Mouse (Mus musculus): ENCODE results near the gene Ccna1. TPM values are rescaled to one million over a fixed set of nuclear protein-coding genes. Genes with fewer than 3 reads are reported as not detected.

Ccna1 gene
- 1.9 and 3.0 TPM in 2 replicates for polyA plus RNA-seq (2015; fragmentation: Nextera tagmentation; extraction: Ambion mirVana)

- Histone ChIP-seq H3K9me3 (no peaks in the 10 kb centered on the region), H3K9ac (replicated peaks) (peak within 1 kb of the TSS; percentile 61), H3K27me3 (no peaks in the 10 kb centered on the region), H3K4me3 (peak within 1 kb of the TSS; percentile 79), H3K36me3 (no peaks in the 10 kb centered on the region), H3K27ac (replicated peaks) (no peak within 1 kb of the TSS), H3K4me2 (replicated peaks) (peak within 1 kb of the TSS; percentile 99), H3K4me1 (peaks cover 12% of the 10 kb centered on the region)
- ATAC-seq (replicated peaks), result peak; percentile 94
- WGBS, result under 1% methylated on average over 71 of the region's 73 CpGs
These were observed at the start of gene Ccna1 for GRCm38 (mm10) chr3:55055038-55055746. TSS of gene Ccna1 (minus strand) at chr3:55055501.

- Histone ChIP-seq H3K36me3 (no peaks in the 10 kb centered on the region), H3K4me3 (no peak overlapping the region)
- no peak for ATAC-seq (replicated peaks)
These were observed 45.8 kb upstream of the Ccna1 start for GRCm38 (mm10) chr3:55101092-55101491.

GRCm38 (mm10) chr3:55098990-55099389, 43.7 kb upstream of the Ccna1 start:
- ATAC-seq (replicated peaks), result no peak
- H3K27me3 ChIP-seq, result no peaks in the 10 kb centered on the region
- no peak overlapping the region for H3K4me2 ChIP-seq (replicated peaks)
- H3K27ac ChIP-seq (replicated peaks), result no peak overlapping the region
- H3K4me3 ChIP-seq, result no peak overlapping the region
- no peaks in the 10 kb centered on the region for H3K9me3 ChIP-seq
- no peak overlapping the region for H3K9ac ChIP-seq (replicated peaks)
- H3K4me1 ChIP-seq, result peaks cover 12% of the 10 kb centered on the region
- H3K36me3 ChIP-seq, result no peaks in the 10 kb centered on the region
- whole genome bisulfite sequencing, result 85% methylated on average over 11 of the region's 11 CpGs

More at GRCm38 (mm10) chr3:55101092-55101491, 45.8 kb upstream of the Ccna1 start:
- Histone ChIP-seq H3K4me1 (peaks cover 11% of the 10 kb centered on the region), H3K4me2 (replicated peaks) (no peak overlapping the region), H3K27me3 (no peaks in the 10 kb centered on the region), H3K27ac (replicated peaks) (no peak overlapping the region), H3K9ac (replicated peaks) (no peak overlapping the region), H3K9me3 (no peaks in the 10 kb centered on the region)

- Histone ChIP-seq H3K4me3 (no peak overlapping the region), H3K9me3 (no peaks in the 10 kb centered on the region), H3K4me1 (peaks cover 12% of the 10 kb centered on the region), H3K9ac (replicated peaks) (no peak overlapping the region), H3K36me3 (no peaks in the 10 kb centered on the region), H3K27ac (replicated peaks) (no peak overlapping the region), H3K4me2 (replicated peaks) (no peak overlapping the region), H3K27me3 (no peaks in the 10 kb centered on the region)
- no peak for ATAC-seq (replicated peaks)
- WGBS, result 30% methylated on average over 2 of the region's 2 CpGs
These were observed 42.7 kb upstream of the Ccna1 start for GRCm38 (mm10) chr3:55098014-55098413.

- H3K9ac ChIP-seq (replicated peaks), result no peak overlapping the region
- H3K9me3 ChIP-seq, result no peaks in the 10 kb centered on the region
- H3K4me2 ChIP-seq (replicated peaks), result no peak overlapping the region
- H3K36me3 ChIP-seq, result no peaks in the 10 kb centered on the region
- H3K4me3 ChIP-seq, result no peak overlapping the region
- WGBS, result 66% methylated on average over 2 of the region's 2 CpGs
- H3K4me1 ChIP-seq, result peaks cover 12% of the 10 kb centered on the region
- no peak; the same call in 1 of the 2 replicates for ATAC-seq (replicated peaks)
- H3K27ac ChIP-seq (replicated peaks), result no peak overlapping the region
- H3K27me3 ChIP-seq, result no peaks in the 10 kb centered on the region
These were observed 41.9 kb upstream of the Ccna1 start for GRCm38 (mm10) chr3:55097186-55097585.

GRCm38 (mm10) chr3:55096655-55097005, 41.3 kb upstream of the Ccna1 start:
- no peak overlapping the region for H3K27ac ChIP-seq (replicated peaks)
- no peak overlapping the region for H3K4me3 ChIP-seq
- peaks cover 12% of the 10 kb centered on the region for H3K4me1 ChIP-seq
- H3K27me3 ChIP-seq, result no peaks in the 10 kb centered on the region
- no peaks in the 10 kb centered on the region for H3K36me3 ChIP-seq
- H3K9ac ChIP-seq (replicated peaks), result no peak overlapping the region
- H3K4me2 ChIP-seq (replicated peaks), result no peak overlapping the region
- ATAC-seq (replicated peaks), result no peak
- no peaks in the 10 kb centered on the region for H3K9me3 ChIP-seq
- 71% methylated on average over 2 of the region's 2 CpGs for WGBS

- peak; percentile 76 for ATAC-seq (replicated peaks)
- 18% methylated on average over 8 of the region's 8 CpGs for WGBS
- no peaks in the 10 kb centered on the region for H3K36me3 ChIP-seq
- no peak overlapping the region for H3K4me2 ChIP-seq (replicated peaks)
- H3K4me3 ChIP-seq, result no peak overlapping the region
- no peaks in the 10 kb centered on the region for H3K9me3 ChIP-seq
- H3K4me1 ChIP-seq, result peaks cover 12% of the 10 kb centered on the region
- H3K9ac ChIP-seq (replicated peaks), result no peak overlapping the region
- no peaks in the 10 kb centered on the region for H3K27me3 ChIP-seq
- H3K27ac ChIP-seq (replicated peaks), result no peak overlapping the region
These were observed 40.8 kb upstream of the Ccna1 start for GRCm38 (mm10) chr3:55095968-55096654.

- no peak for ATAC-seq (replicated peaks)
- no peak overlapping the region for H3K9ac ChIP-seq (replicated peaks)
- no peaks in the 10 kb centered on the region for H3K36me3 ChIP-seq
- no peak overlapping the region for H3K27ac ChIP-seq (replicated peaks)
- 84% methylated on average over 1 of the region's 1 CpGs for WGBS
- H3K4me1 ChIP-seq, result peaks cover 12% of the 10 kb centered on the region
- H3K4me3 ChIP-seq, result no peak overlapping the region
- H3K27me3 ChIP-seq, result no peaks in the 10 kb centered on the region
- no peaks in the 10 kb centered on the region for H3K9me3 ChIP-seq
- no peak overlapping the region for H3K4me2 ChIP-seq (replicated peaks)
These were observed 37.9 kb upstream of the Ccna1 start for GRCm38 (mm10) chr3:55093161-55093560.

GRCm38 (mm10) chr3:55089291-55089690, 34.0 kb upstream of the Ccna1 start:
- Histone ChIP-seq H3K9ac (replicated peaks) (no peak overlapping the region), H3K27ac (replicated peaks) (no peak overlapping the region), H3K9me3 (no peaks in the 10 kb centered on the region), H3K4me2 (replicated peaks) (no peak overlapping the region), H3K4me1 (peaks cover 7% of the 10 kb centered on the region), H3K4me3 (no peak overlapping the region), H3K36me3 (no peaks in the 10 kb centered on the region), H3K27me3 (no peaks in the 10 kb centered on the region)
- WGBS, result 72% methylated on average over 4 of the region's 4 CpGs
- no peak for ATAC-seq (replicated peaks)

GRCm38 (mm10) chr3:55088843-55089242, 33.5 kb upstream of the Ccna1 start:
- 66% methylated on average over 3 of the region's 3 CpGs for WGBS
- Histone ChIP-seq H3K4me1 (peaks cover 7% of the 10 kb centered on the region), H3K9ac (replicated peaks) (no peak overlapping the region), H3K4me2 (replicated peaks) (no peak overlapping the region), H3K27ac (replicated peaks) (no peak overlapping the region), H3K27me3 (no peaks in the 10 kb centered on the region), H3K36me3 (no peaks in the 10 kb centered on the region), H3K9me3 (no peaks in the 10 kb centered on the region), H3K4me3 (no peak overlapping the region)
- no peak for ATAC-seq (replicated peaks)

GRCm38 (mm10) chr3:55088359-55088758, 33.1 kb upstream of the Ccna1 start:
- H3K4me2 ChIP-seq (replicated peaks), result no peak overlapping the region
- ATAC-seq (replicated peaks), result no peak
- no peaks in the 10 kb centered on the region for H3K36me3 ChIP-seq
- H3K27ac ChIP-seq (replicated peaks), result no peak overlapping the region
- H3K4me1 ChIP-seq, result peaks cover 7% of the 10 kb centered on the region
- no peaks in the 10 kb centered on the region for H3K27me3 ChIP-seq
- H3K9me3 ChIP-seq, result no peaks in the 10 kb centered on the region
- 75% methylated on average over 4 of the region's 4 CpGs for WGBS
- no peak overlapping the region for H3K4me3 ChIP-seq
- no peak overlapping the region for H3K9ac ChIP-seq (replicated peaks)

GRCm38 (mm10) chr3:55087360-55087759, 32.1 kb upstream of the Ccna1 start:
- H3K36me3 ChIP-seq, result no peaks in the 10 kb centered on the region
- peaks cover 7% of the 10 kb centered on the region for H3K4me1 ChIP-seq
- H3K9me3 ChIP-seq, result no peaks in the 10 kb centered on the region
- H3K27me3 ChIP-seq, result no peaks in the 10 kb centered on the region
- no peak overlapping the region for H3K4me3 ChIP-seq
- H3K27ac ChIP-seq (replicated peaks), result no peak overlapping the region
- H3K9ac ChIP-seq (replicated peaks), result no peak overlapping the region
- no peak for ATAC-seq (replicated peaks)
- 74% methylated on average over 4 of the region's 4 CpGs for WGBS
- no peak overlapping the region for H3K4me2 ChIP-seq (replicated peaks)
